Mouse (Mus musculus): ENCODE measurements around the gene Milr1.

The Milr1 gene

GRCm38 (mm10) chr11:106815331-106815730 lies 64.3 kb downstream of the Milr1 start:
- no peak for DNase-seq

GRCm38 (mm10) chr11:106815761-106816160 lies 64.7 kb downstream of the Milr1 start:
- DNase-seq: no peak

- no peak for DNase-seq
These were observed 65.3 kb downstream of the Milr1 start for GRCm38 (mm10) chr11:106816316-106816715.

- no peak for DNase-seq
These were observed 66.1 kb downstream of the Milr1 start for GRCm38 (mm10) chr11:106817156-106817555.

GRCm38 (mm10) chr11:106817808-106818207 lies 66.8 kb downstream of the Milr1 start:
- no peak for DNase-seq

- DNase-seq: peak; percentile 33
These were observed 67.3 kb downstream of the Milr1 start for GRCm38 (mm10) chr11:106818341-106818740.
